Mouse (Mus musculus): ENCODE results near the gene Bloc1s1.

GRCm38 (mm10) chr10:128882067-128882466 is 41.8 kb downstream of the Bloc1s1 start:
- TF ChIP-seq POLR2A (IDR thresholded peaks at IDR 0.05; ENCODE audit: insufficient read length, low read depth) (no peak), MYOD1 (IDR thresholded peaks at IDR 0.05; ENCODE audit: control insufficient read depth in 1 of 3, insufficient read length in 2 of 3, low read depth in 2 of 3) (no peak), POLR2AphosphoS2 (IDR thresholded peaks at IDR 0.05; ENCODE audit: insufficient read length, low read depth) (no peak), MYOG (IDR thresholded peaks at IDR 0.05; ENCODE audit: control insufficient read depth in 1 of 3, insufficient read depth in 1 of 3, insufficient read length in 2 of 3, low read depth in 2 of 3) (no peak), TCF12 (IDR thresholded peaks at IDR 0.05; ENCODE audit: insufficient read depth, poor library complexity, severe bottlenecking) (no peak), REST (IDR thresholded peaks at IDR 0.05; ENCODE audit: insufficient read depth, insufficient read length) (no peak), SRF (IDR thresholded peaks at IDR 0.05; ENCODE audit: control insufficient read depth, insufficient read length, low read depth) (no peak), MAX (IDR thresholded peaks at IDR 0.05; ENCODE audit: low read depth) (no peak), USF1 (IDR thresholded peaks at IDR 0.05; ENCODE audit: low read depth) (peak; percentile 12), CEBPB (IDR thresholded peaks at IDR 0.05; ENCODE audit: insufficient read depth, poor library complexity, severe bottlenecking) (no peak), E2F4 (IDR thresholded peaks at IDR 0.05; ENCODE audit: insufficient read depth) (no peak), TCF3 (IDR thresholded peaks at IDR 0.05; ENCODE audit: insufficient read length, low read depth) (no peak)
